Mouse (Mus musculus): Measurements from ENCODE around the gene Etv2. TPM values are rescaled to one million over a fixed set of nuclear protein-coding genes. Genes with fewer than 3 reads are reported as not detected.

Gene Etv2
- polyA plus RNA-seq, 1 experiment from 2014 or later: not detected

DNA sequence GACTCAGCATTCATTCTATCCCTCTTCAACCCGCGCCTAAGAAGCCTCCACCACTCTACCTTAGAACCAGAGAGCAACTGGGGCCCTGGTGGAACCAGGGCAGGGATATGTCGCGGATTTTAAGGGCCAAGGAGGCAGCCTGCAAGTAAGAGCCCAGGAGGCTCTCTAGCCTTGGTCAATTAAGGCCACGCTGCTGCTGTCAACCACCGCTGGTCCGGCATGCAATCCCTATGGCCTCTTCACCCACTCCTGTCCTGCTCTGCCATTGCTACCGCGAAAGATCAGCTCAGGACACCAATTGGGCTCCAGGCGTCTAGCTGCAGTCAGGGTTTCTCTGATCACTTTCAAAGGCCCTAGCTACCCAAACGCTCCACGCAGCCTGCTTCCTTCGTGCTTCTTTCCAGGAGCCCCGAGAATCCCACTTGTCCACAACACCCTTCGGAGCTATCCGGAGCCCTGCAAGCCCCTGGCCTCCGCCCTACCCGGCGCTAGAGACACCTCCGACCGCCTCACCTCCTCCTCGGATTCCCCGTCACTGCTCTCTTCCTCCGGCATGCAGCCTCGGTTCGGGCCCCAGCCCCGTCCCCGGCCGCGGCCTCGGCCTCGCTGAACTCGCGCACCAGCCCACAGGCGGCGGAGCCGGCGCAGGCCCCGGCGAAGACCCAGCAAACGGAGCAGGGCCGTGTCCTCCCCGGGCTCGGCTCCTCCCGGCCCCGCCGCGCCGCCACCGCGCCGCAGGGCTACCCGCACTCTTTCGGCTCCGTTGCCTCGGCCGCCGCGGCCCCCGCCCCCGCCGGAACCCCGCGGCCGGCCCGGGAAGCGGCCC lies 47.6 kb downstream of the Etv2 start:
- DNase-seq (ENCODE audit: low spot score) (peak; percentile 14), ATAC-seq (ENCODE audit: low read depth) (peak; percentile 13)
- Histone ChIP-seq H3K27me3 (replicated peaks; ENCODE audit: control insufficient read depth, insufficient read depth, low read length) (no peaks in the 10 kb centered on the region), H3K36me3 (ENCODE audit: control insufficient read depth, insufficient read depth, low read length) (peaks cover 37% of the 10 kb centered on the region), H3K4me2 (ENCODE audit: low read depth, low read length) (peak overlapping the region; percentile 96), H3K27ac (replicated peaks; ENCODE audit: low read depth, low read length) (peak overlapping the region; percentile 89), H3K4me3 (ENCODE audit: low read depth, low read length) (peak overlapping the region; percentile 94), H3K4me1 (ENCODE audit: control insufficient read depth, insufficient read depth, low read length) (peaks cover 7% of the 10 kb centered on the region; the same call in 1 of the 2 replicates), H3K9ac (ENCODE audit: low read depth, low read length) (peak overlapping the region; percentile 96), H3K9me3 (ENCODE audit: control insufficient read depth, low read length) (no peaks in the 10 kb centered on the region)
- 0% methylated on average over 30 of the region's 67 CpGs for WGBS

DNA sequence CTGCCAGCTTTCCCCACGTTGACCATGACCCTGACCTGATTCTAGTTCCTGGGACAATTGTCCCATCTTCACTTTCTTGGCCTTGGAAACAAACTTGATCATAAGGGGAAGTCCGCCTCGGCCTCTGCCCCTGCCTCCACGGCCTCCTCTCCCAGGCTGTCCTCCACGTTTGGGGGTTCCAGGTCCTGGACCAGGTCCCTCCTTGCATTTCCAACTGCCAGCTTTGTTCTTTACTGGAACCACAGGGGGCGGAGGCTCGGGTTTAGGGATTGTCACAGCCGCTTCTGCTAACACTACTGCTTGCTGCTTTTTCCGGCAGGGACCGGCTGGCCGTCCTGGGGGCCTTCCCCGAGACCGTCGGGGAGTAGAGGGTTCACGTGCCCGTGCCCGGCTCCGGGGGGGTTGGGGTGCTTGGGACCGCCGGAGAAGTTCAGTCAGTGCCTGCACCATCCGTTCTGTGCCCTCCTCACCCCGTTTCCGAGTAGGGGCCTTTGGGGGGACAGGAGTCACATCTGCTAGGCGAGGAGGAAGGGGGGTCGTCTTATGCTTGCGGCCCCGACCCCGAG lies 49.1 kb downstream of the Etv2 start:
- DNase-seq (ENCODE audit: low spot score) (no peak), ATAC-seq (ENCODE audit: low read depth) (no peak)
- no peak overlapping the region for H3K27ac ChIP-seq (replicated peaks; ENCODE audit: low read depth, low read length)
- H3K9me3 ChIP-seq (ENCODE audit: control insufficient read depth, low read length): no peaks in the 10 kb centered on the region
- peaks cover 52% of the 10 kb centered on the region for H3K36me3 ChIP-seq (ENCODE audit: control insufficient read depth, insufficient read depth, low read length)
- H3K9ac ChIP-seq (ENCODE audit: low read depth, low read length): peak overlapping the region; percentile 96; the same call in 1 of the 2 replicates
- H3K27me3 ChIP-seq (replicated peaks; ENCODE audit: control insufficient read depth, insufficient read depth, low read length): no peaks in the 10 kb centered on the region
- H3K4me2 ChIP-seq (ENCODE audit: low read depth, low read length): no peak overlapping the region
- H3K4me3 ChIP-seq (ENCODE audit: low read depth, low read length): peak overlapping the region; percentile 94
- WGBS: 91% methylated on average over 28 of the region's 28 CpGs
- peaks cover 7% of the 10 kb centered on the region; the same call in 1 of the 2 replicates for H3K4me1 ChIP-seq (ENCODE audit: control insufficient read depth, insufficient read depth, low read length)

DNA sequence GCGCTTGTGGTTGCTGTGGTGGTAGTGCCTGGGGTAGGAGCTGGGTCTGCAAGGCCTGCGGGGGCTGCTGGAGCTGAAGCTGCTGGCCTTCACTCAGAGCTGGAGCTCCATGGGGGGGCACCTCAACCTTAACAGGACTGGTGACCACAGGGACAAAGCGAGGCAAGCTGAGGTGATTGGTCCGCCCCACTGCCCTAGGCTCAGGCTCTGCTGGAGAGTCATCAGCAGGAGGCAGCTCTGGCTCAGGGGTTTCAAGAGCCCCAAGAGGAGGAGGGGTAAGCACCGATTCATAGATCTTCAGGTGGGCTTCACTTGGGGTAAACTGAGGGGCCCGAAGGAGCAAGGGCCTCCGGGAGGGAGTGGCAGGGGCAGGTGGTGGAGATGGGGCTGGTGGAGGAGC lies 50.5 kb downstream of the Etv2 start:
- DNase-seq (ENCODE audit: low spot score) (no peak), ATAC-seq (ENCODE audit: low read depth) (no peak)
- Histone ChIP-seq H3K27ac (replicated peaks; ENCODE audit: low read depth, low read length) (no peak overlapping the region), H3K36me3 (ENCODE audit: control insufficient read depth, insufficient read depth, low read length) (peaks cover 66% of the 10 kb centered on the region), H3K4me1 (ENCODE audit: control insufficient read depth, insufficient read depth, low read length) (peaks cover 7% of the 10 kb centered on the region; the same call in 1 of the 2 replicates), H3K9ac (ENCODE audit: low read depth, low read length) (no peak overlapping the region), H3K4me2 (ENCODE audit: low read depth, low read length) (no peak overlapping the region), H3K9me3 (ENCODE audit: control insufficient read depth, low read length) (no peaks in the 10 kb centered on the region), H3K4me3 (ENCODE audit: low read depth, low read length) (no peak overlapping the region), H3K27me3 (replicated peaks; ENCODE audit: control insufficient read depth, insufficient read depth, low read length) (no peaks in the 10 kb centered on the region)
- 96% methylated on average over 7 of the region's 7 CpGs for WGBS

DNA sequence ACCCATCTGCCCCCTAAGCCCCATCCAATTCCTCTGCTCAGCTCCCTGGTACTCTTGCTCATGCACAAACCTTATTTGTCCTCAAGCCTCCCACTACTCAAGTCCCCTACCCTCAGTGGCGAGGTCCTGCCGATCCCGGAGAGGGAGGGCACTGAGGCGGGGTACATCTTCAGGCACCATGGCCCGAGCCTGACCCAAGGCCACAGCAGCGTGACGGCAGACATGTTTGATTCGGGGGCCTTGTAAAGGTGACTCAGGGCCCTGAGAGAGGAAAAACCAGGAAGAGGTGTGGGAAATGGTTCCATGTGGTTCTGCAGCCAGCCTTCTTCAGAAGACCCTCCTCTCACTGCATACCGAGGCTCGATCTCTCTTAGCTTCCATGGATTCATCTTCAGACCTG lies 51.3 kb downstream of the Etv2 start:
- H3K36me3 ChIP-seq (ENCODE audit: control insufficient read depth, insufficient read depth, low read length): peaks cover 74% of the 10 kb centered on the region
- H3K4me3 ChIP-seq (ENCODE audit: low read depth, low read length): no peak overlapping the region
- no peak overlapping the region for H3K9ac ChIP-seq (ENCODE audit: low read depth, low read length)
- H3K27me3 ChIP-seq (replicated peaks; ENCODE audit: control insufficient read depth, insufficient read depth, low read length): no peaks in the 10 kb centered on the region
- H3K27ac ChIP-seq (replicated peaks; ENCODE audit: low read depth, low read length): no peak overlapping the region
- DNase-seq (ENCODE audit: low spot score) (no peak), ATAC-seq (ENCODE audit: low read depth) (no peak)
- H3K4me1 ChIP-seq (ENCODE audit: control insufficient read depth, insufficient read depth, low read length): peaks cover 7% of the 10 kb centered on the region; the same call in 1 of the 2 replicates
- WGBS: 95% methylated on average over 10 of the region's 10 CpGs
- no peak overlapping the region for H3K4me2 ChIP-seq (ENCODE audit: low read depth, low read length)
- no peaks in the 10 kb centered on the region for H3K9me3 ChIP-seq (ENCODE audit: control insufficient read depth, low read length)

Small RNA genes within 50 kb of the gene (microRNA-seq; reads per million reads assigned to microRNA genes)
- gene Mir3569 (ENCODE audit: borderline number of aligned reads): not detected

Other genes with a start within 250 kb of the Etv2 start
- gene Tyrobp, start 222.1 kb downstream of the Etv2 start, polyA plus RNA-seq (2014; fragmentation: Nextera tagmentation; extraction: Ambion mirVana): 82.9 and 97.0 TPM in 2 replicates
- gene Hcst, start 216.0 kb downstream of the Etv2 start, polyA plus RNA-seq (2014; fragmentation: Nextera tagmentation; extraction: Ambion mirVana): 2.2 and 2.4 TPM in 2 replicates
- gene Nfkbid, start 214.1 kb downstream of the Etv2 start, polyA plus RNA-seq (2014; fragmentation: Nextera tagmentation; extraction: Ambion mirVana): 1.0 and 2.0 TPM in 2 replicates
- 51.0 and 53.6 TPM in 2 replicates for gene Aplp1, start 190.3 kb downstream of the Etv2 start, polyA plus RNA-seq (2014; fragmentation: Nextera tagmentation; extraction: Ambion mirVana)
- 0.45 and 0.82 TPM in 2 replicates for gene Kirrel2, start 178.2 kb downstream of the Etv2 start, polyA plus RNA-seq (2014; fragmentation: Nextera tagmentation; extraction: Ambion mirVana)
- 0.22 and 0.35 TPM in 2 replicates for gene Nphs1, start 177.5 kb downstream of the Etv2 start, polyA plus RNA-seq (2014; fragmentation: Nextera tagmentation; extraction: Ambion mirVana)
- not detected in 2 replicates for gene Prodh2, start 142.2 kb downstream of the Etv2 start, polyA plus RNA-seq (2014; fragmentation: Nextera tagmentation; extraction: Ambion mirVana)
- 9.7 and 10.9 TPM in 2 replicates for gene Arhgap33, start 100.8 kb downstream of the Etv2 start, polyA plus RNA-seq (2014; fragmentation: Nextera tagmentation; extraction: Ambion mirVana)
- 16.8 and 20.4 TPM in 2 replicates for gene Hspb6, start 83.7 kb downstream of the Etv2 start, polyA plus RNA-seq (2014; fragmentation: Nextera tagmentation; extraction: Ambion mirVana)
- gene Proser3, start 83.6 kb downstream of the Etv2 start, polyA plus RNA-seq (2014; fragmentation: Nextera tagmentation; extraction: Ambion mirVana): 8.1 and 9.9 TPM in 2 replicates
- gene Lin37, start 76.0 kb downstream of the Etv2 start, polyA plus RNA-seq (2014; fragmentation: Nextera tagmentation; extraction: Ambion mirVana): 45.7 and 50.5 TPM in 2 replicates
- gene U2af1l4, start 72.6 kb downstream of the Etv2 start, polyA plus RNA-seq (2014; fragmentation: Nextera tagmentation; extraction: Ambion mirVana): 85.4 and 88.0 TPM in 2 replicates
- 4.7 and 5.1 TPM in 2 replicates for gene Gm49396, start 72.5 kb downstream of the Etv2 start, polyA plus RNA-seq (2014; fragmentation: Nextera tagmentation; extraction: Ambion mirVana)
- 108 and 113 TPM in 2 replicates for gene Psenen, start 72.2 kb downstream of the Etv2 start, polyA plus RNA-seq (2014; fragmentation: Nextera tagmentation; extraction: Ambion mirVana)
- 2.1 and 2.9 TPM in 2 replicates for gene Igflr1, start 70.4 kb downstream of the Etv2 start, polyA plus RNA-seq (2014; fragmentation: Nextera tagmentation; extraction: Ambion mirVana)
- gene Kmt2b, start 47.1 kb downstream of the Etv2 start, polyA plus RNA-seq (2014; fragmentation: Nextera tagmentation; extraction: Ambion mirVana): 11.7 and 13.3 TPM in 2 replicates
- 0.26 and 0.45 TPM in 2 replicates for gene Zbtb32, start 36.9 kb downstream of the Etv2 start, polyA plus RNA-seq (2014; fragmentation: Nextera tagmentation; extraction: Ambion mirVana)
- gene Upk1a, start 23.0 kb downstream of the Etv2 start, polyA plus RNA-seq (2014; fragmentation: Nextera tagmentation; extraction: Ambion mirVana): 0.39 and 0.47 TPM in 2 replicates
- gene Cox6b1, start 9.7 kb downstream of the Etv2 start, polyA plus RNA-seq (2014; fragmentation: Nextera tagmentation; extraction: Ambion mirVana): 860 and 1,015 TPM in 2 replicates
- gene Rbm42, start 14.5 kb upstream of the Etv2 start, polyA plus RNA-seq (2014; fragmentation: Nextera tagmentation; extraction: Ambion mirVana): 93.1 and 106 TPM in 2 replicates
- 30.7 and 35.0 TPM in 2 replicates for gene Haus5, start 29.1 kb upstream of the Etv2 start, polyA plus RNA-seq (2014; fragmentation: Nextera tagmentation; extraction: Ambion mirVana)
- gene Pmis2, start 35.8 kb upstream of the Etv2 start, polyA plus RNA-seq (2014; fragmentation: Nextera tagmentation; extraction: Ambion mirVana): not detected in 2 replicates
- 0.37 and 0.46 TPM in 2 replicates for gene 2200002J24Rik, start 63.1 kb upstream of the Etv2 start, polyA plus RNA-seq (2014; fragmentation: Nextera tagmentation; extraction: Ambion mirVana)
- gene Atp4a, start 76.4 kb upstream of the Etv2 start, polyA plus RNA-seq (2014; fragmentation: Nextera tagmentation; extraction: Ambion mirVana): 0.32 and 0.54 TPM in 2 replicates
- gene Tmem147, start 93.7 kb upstream of the Etv2 start, polyA plus RNA-seq (2014; fragmentation: Nextera tagmentation; extraction: Ambion mirVana): 212 and 214 TPM in 2 replicates
- 0.33 and 0.38 TPM in 2 replicates for gene Gapdhs, start 107.8 kb upstream of the Etv2 start, polyA plus RNA-seq (2014; fragmentation: Nextera tagmentation; extraction: Ambion mirVana)
- gene Sbsn, start 115.6 kb upstream of the Etv2 start, polyA plus RNA-seq (2014; fragmentation: Nextera tagmentation; extraction: Ambion mirVana): 12.4 and 33.7 TPM in 2 replicates
- 123 and 159 TPM in 2 replicates for gene Dmkn, start 127.9 kb upstream of the Etv2 start, polyA plus RNA-seq (2014; fragmentation: Nextera tagmentation; extraction: Ambion mirVana)
- gene Krtdap, start 152.0 kb upstream of the Etv2 start, polyA plus RNA-seq (2014; fragmentation: Nextera tagmentation; extraction: Ambion mirVana): 428 and 557 TPM in 2 replicates
- gene Ffar2, start 187.9 kb upstream of the Etv2 start, polyA plus RNA-seq (2014; fragmentation: Nextera tagmentation; extraction: Ambion mirVana): 0.14 and 0.46 TPM in 2 replicates
- not detected in 2 replicates for gene Ffar3, start 220.3 kb upstream of the Etv2 start, polyA plus RNA-seq (2014; fragmentation: Nextera tagmentation; extraction: Ambion mirVana)
- gene Ffar1, start 225.7 kb upstream of the Etv2 start, polyA plus RNA-seq (2014; fragmentation: Nextera tagmentation; extraction: Ambion mirVana): not detected in 2 replicates
- gene Cd22, start 244.5 kb upstream of the Etv2 start, polyA plus RNA-seq (2014; fragmentation: Nextera tagmentation; extraction: Ambion mirVana): 0.22 TPM in 1 of 2 replicates, not detected in the other